Mouse (Mus musculus) brain, embryonic 14.5 days (tissue): ENCODE data around the gene Cdr1.

Source experiments
- CTCF ChIP-seq: fragments of 200-500 bp; IDR thresholded peaks from 2 replicates; pipeline ENCODE4 v1.5.1; 2012; ENCODE audit warnings: inconsistent platforms, mild to moderate bottlenecking, moderate library complexity, borderline replicate concordance; ENCODE audit not compliant: insufficient read depth, insufficient read length; ENCODE audit errors: extremely low read depth
- POLR2A ChIP-seq: fragments of 200-500 bp; IDR thresholded peaks from 2 replicates; pipeline ENCODE4 v1.6.1; 2012; ENCODE audit warnings: mild to moderate bottlenecking, inconsistent platforms, borderline replicate concordance; ENCODE audit not compliant: poor library complexity, insufficient read depth, insufficient read length, severe bottlenecking; ENCODE audit errors: extremely low read depth

DNA sequence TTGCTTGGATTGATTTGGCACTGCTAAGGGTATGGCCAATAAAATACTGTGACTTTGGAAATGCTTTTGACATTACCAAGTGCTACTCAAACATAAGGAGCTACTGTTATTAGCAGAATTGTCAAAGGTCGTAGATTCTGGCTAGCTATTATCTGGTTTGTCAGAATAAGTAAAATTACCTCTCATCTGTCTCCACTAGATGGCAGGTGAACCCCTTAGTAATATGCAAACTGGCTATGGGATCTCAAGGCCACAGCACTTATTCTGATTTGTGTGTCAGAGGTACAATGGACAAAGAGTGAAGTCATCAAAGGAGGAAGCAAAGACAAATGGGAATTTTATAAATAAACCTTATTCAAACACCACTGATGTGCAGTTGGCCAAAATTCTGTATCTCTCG lies 24.1 kb downstream of the Cdr1 start:
- no peak; the same call in 1 of the 2 replicates for TF ChIP-seq CTCF
- TF ChIP-seq POLR2A = no peak
